22 mouse cellular contexts compared by ENCODE assay signal in genomic region chr5:64727847-64728246, GRCm38 (mm10).
DNase-seq lines count a peak whose midpoint lies in the region; ATAC-seq and TF ChIP-seq lines count a peak whose summit lies in the region.
"Had no signal": no experiment of that assay in that cellular context is flagged by ENCODE, and none has a peak within 500 bp of the region (broad histone marks: within the 10 kb centered on the region; RNA-seq: fewer than 3 reads in every experiment).

No protein-coding gene starts in this region.

- DNase-seq in heart, adult 11 months, result peak; percentile 71
- no peak for DNase-seq in heart, postnatal 14 days
- DNase-seq in 3T3-L1 (ENCODE audit: low read depth, low spot score) (peak; percentile 37), ZHBTc4 (ENCODE audit: low read depth, low spot score) (peak; percentile 60)
- no peak for DNase-seq in stomach, postnatal 0 days (ENCODE audit: low spot score)
- DNase-seq: B cell, adult 2 months; cerebellum, adult 8-10 months; cerebellum, postnatal 14 days; embryo, embryonic 11 days; gastrocnemius, postnatal 10 days; heart, adult 2 months; kidney, adult 18-20 months had no signal

- no peak overlapping the region for H3K4me2 ChIP-seq in stomach, postnatal 0 days (replicated peaks; ENCODE audit: low read depth)
- H3K4me2 ChIP-seq: embryonic facial prominence, embryonic 12.5 days; forebrain, embryonic 12.5 days; heart, embryonic 11.5 days; heart, embryonic 15.5 days; hindbrain, embryonic 15.5 days had no signal

- no peak for TF ChIP-seq CTCF in ES-Bruce4 (IDR thresholded peaks at IDR 0.05; ENCODE audit: low read depth, low read length)
- no peak for TF ChIP-seq CTCF in stomach, postnatal 0 days (IDR thresholded peaks at IDR 0.05; ENCODE audit: low read depth)

- H3K27me3 ChIP-seq in ES-Bruce4 (ENCODE audit: control insufficient read depth, insufficient read depth, low read length, poor library complexity, severe bottlenecking), result no peaks in the 10 kb centered on the region
- H3K27me3 ChIP-seq in stomach, postnatal 0 days (ENCODE audit: control insufficient read depth, insufficient read depth, low read length), result no peaks in the 10 kb centered on the region
- H3K27me3 ChIP-seq: embryonic facial prominence, embryonic 12.5 days; forebrain, embryonic 12.5 days; heart, embryonic 15.5 days; hindbrain, embryonic 15.5 days had no signal

- H3K9me3 ChIP-seq in ES-Bruce4 (replicated peaks; ENCODE audit: control insufficient read depth, insufficient read depth, low read length, poor library complexity, severe bottlenecking), result peaks cover 23% of the 10 kb centered on the region
- H3K9me3 ChIP-seq in stomach, postnatal 0 days (ENCODE audit: control insufficient read depth, low read length), result no peaks in the 10 kb centered on the region
- H3K9me3 ChIP-seq: embryonic facial prominence, embryonic 12.5 days; forebrain, embryonic 12.5 days; heart, embryonic 15.5 days; hindbrain, embryonic 15.5 days had no signal

- TF ChIP-seq EP300 in ES-Bruce4 (IDR thresholded peaks at IDR 0.05; ENCODE audit: insufficient read depth, low read depth, low read length), result no peak
- TF ChIP-seq EP300 in stomach, postnatal 0 days (optimal IDR thresholded peaks at IDR 0.05), result no peak

- H3K4me1 ChIP-seq in ES-Bruce4 (ENCODE audit: control insufficient read depth, insufficient read depth, low read length), result peaks cover 4% of the 10 kb centered on the region
- no peaks in the 10 kb centered on the region for H3K4me1 ChIP-seq in stomach, postnatal 0 days (replicated peaks; ENCODE audit: control insufficient read depth, insufficient read depth)
- H3K4me1 ChIP-seq: embryonic facial prominence, embryonic 12.5 days; heart, embryonic 15.5 days; hindbrain, embryonic 15.5 days had no signal

- no peak overlapping the region for H3K9ac ChIP-seq in ES-Bruce4 (ENCODE audit: low read depth, poor library complexity, severe bottlenecking)
- no peak overlapping the region for H3K9ac ChIP-seq in stomach, postnatal 0 days (ENCODE audit: low read length)
- H3K9ac ChIP-seq: embryonic facial prominence, embryonic 12.5 days; forebrain, embryonic 12.5 days; heart, embryonic 15.5 days; hindbrain, embryonic 15.5 days had no signal

- TF ChIP-seq POLR2A in ES-Bruce4 (IDR thresholded peaks at IDR 0.05; ENCODE audit: insufficient read depth, low read length), result no peak

- intact Hi-C loops in heart, postnatal 14 days (cut with DNase I), result no loop called here

- H3K4me3 ChIP-seq in ES-Bruce4 (ENCODE audit: low read depth, low read length), result no peak overlapping the region
- no peak overlapping the region for H3K4me3 ChIP-seq in stomach, postnatal 0 days (ENCODE audit: low read depth, low read length)
- H3K4me3 ChIP-seq: embryonic facial prominence, embryonic 12.5 days; forebrain, embryonic 12.5 days; heart, adult 2 months; heart, embryonic 15.5 days; hindbrain, embryonic 15.5 days had no signal

- WGBS in stomach, postnatal 0 days, result 73% methylated on average over 2 of the region's 2 CpGs

- no peaks in the 10 kb centered on the region for H3K36me3 ChIP-seq in ES-Bruce4 (ENCODE audit: control insufficient read depth, insufficient read depth, low read length, poor library complexity, severe bottlenecking)
- no peaks in the 10 kb centered on the region for H3K36me3 ChIP-seq in stomach, postnatal 0 days (ENCODE audit: control insufficient read depth, insufficient read depth, low read length)
- H3K36me3 ChIP-seq: embryonic facial prominence, embryonic 12.5 days; forebrain, embryonic 12.5 days; heart, embryonic 15.5 days; hindbrain, embryonic 15.5 days had no signal

- H3K27ac ChIP-seq in ES-Bruce4 (ENCODE audit: insufficient read depth, low read length), result 0 out of 2 replicates have a peak overlapping the region, but pooled peaks have one; percentile 25
- no peak overlapping the region for H3K27ac ChIP-seq in stomach, postnatal 0 days (replicated peaks)
- H3K27ac ChIP-seq: embryonic facial prominence, embryonic 12.5 days; forebrain, embryonic 12.5 days; heart, adult 2 months; heart, embryonic 15.5 days; hindbrain, embryonic 15.5 days had no signal

- no peak for ATAC-seq in stomach, postnatal 0 days (ENCODE audit: low FRiP score, low TSS enrichment)
- ATAC-seq in erythroblast, adult 5-6 weeks (replicated peaks; ENCODE audit: low FRiP score, poor library complexity, severe bottlenecking), result no peak
- ATAC-seq: CD4-positive, CD25-positive, alpha-beta regulatory T cell, adult 4 months; forebrain, embryonic 16.5 days; inflammation-experienced regulatory T-cells, adult 6 months had no signal

Comparison
In these comparisons a context has a peak if more than half of its experiments do, and no peak if none do; other contexts are left out.
1. DNase-seq: peak in heart, adult 11 months (single experiment), 3T3-L1 (single experiment) and ZHBTc4 (single experiment); none in heart, postnatal 14 days (0 of 2) and stomach, postnatal 0 days (single experiment).